Mouse (Mus musculus) heart, postnatal 25 days (tissue): Measurements from ENCODE around the gene Ifrd1. TPM values are rescaled to one million over a fixed set of nuclear protein-coding genes. Genes with fewer than 3 reads are reported as not detected.

Experiments used
- DNase-seq: peaks from one replicate; pipeline ENCODE4 v3.0.0; 2022; ENCODE audit warnings: low spot score
- intact Hi-C: fragments of 180-260 bp; cut with DNase I; formaldehyde crosslinking; loops from one replicate; pipeline ENCODE4 v1.15.1; 2025
- total RNA-seq, 2 experiments: library from RNA; stranded (reverse); gene quantifications; 2 replicates each; pipeline ENCODE4 v1.2.3; 2021

The Ifrd1 gene
- total RNA-seq, 2 experiments from 2014 or later: 75.2 to 75.9 TPM

- DNase-seq: no peak
- intact Hi-C loops: no loop called here
Observed at GRCm38 (mm10) chr12:40245434-40245970, 2.8 kb downstream of the Ifrd1 start.

GRCm38 (mm10) chr12:40244926-40245325 is 3.4 kb downstream of the Ifrd1 start:
- no peak for DNase-seq
- intact Hi-C loops: no loop called here

GRCm38 (mm10) chr12:40243821-40244221 is 4.5 kb downstream of the Ifrd1 start:
- intact Hi-C loops: no loop called here
- DNase-seq: peak; percentile 21

- DNase-seq: no peak
- intact Hi-C loops: no loop called here
Observed at GRCm38 (mm10) chr12:40243241-40243640, 5.1 kb downstream of the Ifrd1 start.

- DNase-seq: no peak
- intact Hi-C loops: no loop called here
Observed at GRCm38 (mm10) chr12:40239161-40239560, 9.1 kb downstream of the Ifrd1 start.

GRCm38 (mm10) chr12:40232231-40232630 is 16.1 kb downstream of the Ifrd1 start:
- intact Hi-C loops: no loop called here

GRCm38 (mm10) chr12:40231632-40232031 is 16.7 kb downstream of the Ifrd1 start:
- intact Hi-C loops: no loop called here
- DNase-seq: no peak

More at GRCm38 (mm10) chr12:40232231-40232630, 16.1 kb downstream of the Ifrd1 start:
- DNase-seq: no peak

GRCm38 (mm10) chr12:40224171-40224880 is 24.0 kb downstream of the Ifrd1 start:
- intact Hi-C loops: loop anchor here (5.0 kb wide), 1 partner anchor 798 kb away; the partner anchor contains the start of gene Immp2l
- DNase-seq: no peak

- no peak for DNase-seq
- intact Hi-C loops: loop anchor here (5.0 kb wide), 1 partner anchor 799 kb away; the partner anchor contains the start of gene Immp2l
Observed at GRCm38 (mm10) chr12:40223676-40224075, 24.6 kb downstream of the Ifrd1 start.

- intact Hi-C loops: loop anchor here (5.0 kb wide), 1 partner anchor 799 kb away; the partner anchor contains the start of gene Immp2l
- peak; percentile 99 for DNase-seq
Observed at GRCm38 (mm10) chr12:40223082-40223619, 25.2 kb downstream of the Ifrd1 start.

- intact Hi-C loops: loop anchor here (5.0 kb wide), 1 partner anchor 800 kb away; the partner anchor contains the start of gene Immp2l
- DNase-seq: peak; percentile 96
Observed at GRCm38 (mm10) chr12:40222251-40223081, 25.8 kb downstream of the Ifrd1 start.

GRCm38 (mm10) chr12:40221611-40222010 is 26.7 kb downstream of the Ifrd1 start:
- no peak for DNase-seq
- intact Hi-C loops: loop anchor here (5.0 kb wide), 1 partner anchor 801 kb away; the partner anchor contains the start of gene Immp2l

- no peak for DNase-seq
- intact Hi-C loops: loop anchor here (5.0 kb wide), 1 partner anchor 801 kb away; the partner anchor contains the start of gene Immp2l
Observed at GRCm38 (mm10) chr12:40220896-40221295, 27.4 kb downstream of the Ifrd1 start.

GRCm38 (mm10) chr12:40220001-40220570 is 28.2 kb downstream of the Ifrd1 start:
- intact Hi-C loops: loop anchor here (5.0 kb wide), 1 partner anchor 802 kb away; the partner anchor contains the start of gene Immp2l

GRCm38 (mm10) chr12:40218430-40218945 is 29.8 kb downstream of the Ifrd1 start:
- intact Hi-C loops: no loop called here
- DNase-seq: no peak

More at GRCm38 (mm10) chr12:40220001-40220570, 28.2 kb downstream of the Ifrd1 start:
- DNase-seq: no peak

GRCm38 (mm10) chr12:40217776-40218175 is 30.5 kb downstream of the Ifrd1 start:
- intact Hi-C loops: no loop called here
- no peak for DNase-seq

- DNase-seq: no peak
- intact Hi-C loops: loop anchor here (2.0 kb wide), 1 partner anchor 14 kb away; no protein-coding TSS in a partner anchor
Observed at GRCm38 (mm10) chr12:40214888-40215876, 33.1 kb downstream of the Ifrd1 start.

- intact Hi-C loops: no loop called here
- DNase-seq: no peak
Observed at GRCm38 (mm10) chr12:40209049-40209448, 39.3 kb downstream of the Ifrd1 start.
